Mouse (Mus musculus) neural tube, embryonic 11.5 days (tissue): Measurements from ENCODE around the gene Ndc1. TPM values are rescaled to one million over a fixed set of nuclear protein-coding genes. Genes with fewer than 3 reads are reported as not detected.
"Not testable (repeated sequence)": the region's sequence is repeated elsewhere in the genome, so short reads cannot be mapped to it uniquely, and the experiment has no call there.

Experiments used
- ATAC-seq: fragments of 200-750 bp; cut with Nextera tagmentation; 2 replicates; pipeline ENCODE4 v1.8.0; 2017; ENCODE audit warnings: moderate number of reproducible peaks, mild to moderate bottlenecking, moderate TSS enrichment, moderate library complexity; ENCODE audit not compliant: insufficient read depth, low FRiP score, low TSS enrichment
- DNase-seq: peaks from one replicate; pipeline ENCODE4 v3.0.0-alpha.2; 2015; ENCODE audit warnings: low spot score
- H3K27ac ChIP-seq: fragments of 300-500 bp; sonication (generic); 2 replicates; pipeline ENCODE4 v1.5.1; 2014; ENCODE audit warnings: low read depth, mild to moderate bottlenecking, low read length
- H3K27me3 ChIP-seq: fragments of 300-500 bp; sonication (generic); 2 replicates; pipeline ENCODE4 v1.6.1; 2014; ENCODE audit warnings: mild to moderate bottlenecking, low read length, mixed read lengths; ENCODE audit not compliant: control insufficient read depth, insufficient read depth
- H3K36me3 ChIP-seq: fragments of 300-500 bp; sonication (generic); 2 replicates; pipeline ENCODE4 v1.6.1; 2014; ENCODE audit warnings: mild to moderate bottlenecking, low read length, moderate library complexity, mixed read lengths; ENCODE audit not compliant: control insufficient read depth, insufficient read depth
- H3K4me1 ChIP-seq: fragments of 300-500 bp; sonication (generic); 2 replicates; pipeline ENCODE4 v1.6.1; 2014; ENCODE audit warnings: low read length, mixed read lengths; ENCODE audit not compliant: control insufficient read depth, insufficient read depth
- H3K4me2 ChIP-seq: fragments of 300-500 bp; sonication (generic); 2 replicates; pipeline ENCODE4 v1.6.1; 2014; ENCODE audit warnings: low read depth, mild to moderate bottlenecking, moderate library complexity
- H3K4me3 ChIP-seq: fragments of 300-500 bp; sonication (generic); 2 replicates; pipeline ENCODE4 v1.5.1; 2014; ENCODE audit warnings: low read depth, low read length
- H3K9ac ChIP-seq: fragments of 300-500 bp; sonication (generic); 2 replicates; pipeline ENCODE4 v1.6.1; 2014; ENCODE audit warnings: mild to moderate bottlenecking, low read length
- H3K9me3 ChIP-seq: fragments of 300-500 bp; sonication (generic); 2 replicates; pipeline ENCODE4 v1.6.1; 2016; ENCODE audit warnings: low read length; ENCODE audit not compliant: control insufficient read depth
- WGBS: fragments of 180-500 bp; shearing (Covaris S2); extraction: QIAGEN DNeasy Blood & Tissue Kit; methylation state at CpG from one replicate; pipeline ENCODE4 v1.1.7; 2014; 5-methylcytosine and 5-hydroxymethylcytosine counted together
- polyA plus RNA-seq: library from polyadenylated mRNA; unstranded; fragments of >200 nt; fragmentation: Nextera tagmentation; extraction: Ambion mirVana; gene quantifications from 2 replicates; pipeline ENCODE4 v1.2.1, GENCODE M21; 2014

Gene Ndc1
- polyA plus RNA-seq, 1 experiment from 2014 or later, result 48.8 TPM

DNA sequence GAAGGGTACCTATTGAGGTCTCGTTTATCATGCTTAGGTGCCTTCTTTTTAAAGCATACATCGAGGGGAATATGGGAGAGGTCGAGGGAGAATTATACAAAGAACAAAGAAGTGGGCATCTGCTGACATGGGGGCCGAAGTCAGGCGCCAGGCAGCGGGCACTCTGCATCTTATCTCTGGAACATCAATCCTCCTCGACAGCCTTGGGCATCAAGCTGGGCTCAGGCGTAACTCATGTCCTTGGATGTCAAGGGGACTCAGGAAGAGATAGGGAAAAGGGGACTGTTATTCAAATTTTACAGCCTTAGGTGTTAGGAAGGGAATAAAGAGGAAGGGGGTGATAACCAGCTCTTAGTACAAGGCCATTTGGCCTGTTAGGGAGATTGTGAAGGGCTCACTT, 10.4 kb upstream of the Ndc1 start:
- H3K9me3 ChIP-seq, H3K4me2 ChIP-seq, ATAC-seq, DNase-seq, H3K27me3 ChIP-seq, H3K4me3 ChIP-seq, H3K9ac ChIP-seq, H3K27ac ChIP-seq, H3K36me3 ChIP-seq: not testable (repeated sequence)
- peaks cover 11% of the 10 kb centered on the region for H3K4me1 ChIP-seq
- WGBS, result 42% methylated on average over 8 of the region's 8 CpGs

DNA sequence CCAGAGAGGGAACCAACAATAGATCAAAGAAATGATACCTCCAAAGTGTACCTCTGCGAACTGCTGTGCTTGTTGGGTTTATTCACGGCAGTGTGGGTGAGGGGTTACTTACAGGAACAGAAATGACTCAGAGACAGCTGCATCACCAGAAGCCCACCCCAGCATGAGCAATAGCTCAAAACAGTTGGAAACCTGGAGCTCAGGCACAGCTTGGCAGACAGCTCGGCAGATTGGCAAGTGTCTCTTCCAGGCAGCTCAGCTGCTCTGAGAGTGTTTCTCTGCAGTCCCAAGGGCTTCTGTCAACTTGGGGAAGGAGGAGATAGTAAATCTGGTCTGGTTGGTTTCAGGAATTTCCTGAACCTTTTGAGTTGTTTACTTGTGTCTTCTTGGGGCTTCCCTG, 9.1 kb upstream of the Ndc1 start:
- no peaks in the 10 kb centered on the region; the same call in 1 of the 2 replicates for H3K36me3 ChIP-seq
- H3K9me3 ChIP-seq, result no peaks in the 10 kb centered on the region
- DNase-seq (no peak), ATAC-seq (no peak)
- H3K4me2 ChIP-seq, result no peak overlapping the region
- WGBS, result 86% methylated on average over 3 of the region's 3 CpGs
- H3K9ac ChIP-seq, result no peak overlapping the region
- no peak overlapping the region for H3K4me3 ChIP-seq
- no peaks in the 10 kb centered on the region for H3K27me3 ChIP-seq
- peaks cover 11% of the 10 kb centered on the region for H3K4me1 ChIP-seq
- H3K27ac ChIP-seq, result no peak overlapping the region

GRCm38 (mm10) chr4:107360457-107361145, 7.0 kb upstream of the Ndc1 start:
- H3K9ac ChIP-seq, result no peak overlapping the region
- DNase-seq, result no peak
- no peak overlapping the region for H3K27ac ChIP-seq
- H3K36me3 ChIP-seq, result no peaks in the 10 kb centered on the region
- no peak overlapping the region for H3K4me3 ChIP-seq
- H3K4me1 ChIP-seq, result no peaks in the 10 kb centered on the region
- H3K9me3 ChIP-seq, result no peaks in the 10 kb centered on the region
- no peak overlapping the region for H3K4me2 ChIP-seq
- H3K27me3 ChIP-seq, result no peaks in the 10 kb centered on the region
- ATAC-seq, result no peak
- 89% methylated on average over 7 of the region's 7 CpGs for WGBS

- DNase-seq (no peak), ATAC-seq (no peak)
- Histone ChIP-seq H3K9ac (no peak overlapping the region), H3K27ac (no peak overlapping the region), H3K9me3 (no peaks in the 10 kb centered on the region), H3K4me3 (no peak overlapping the region), H3K36me3 (no peaks in the 10 kb centered on the region), H3K4me2 (no peak overlapping the region), H3K4me1 (no peaks in the 10 kb centered on the region), H3K27me3 (no peaks in the 10 kb centered on the region)
- 50% methylated on average over 4 of the region's 4 CpGs for WGBS
Observed at GRCm38 (mm10) chr4:107362755-107363154, 4.8 kb upstream of the Ndc1 start.

GRCm38 (mm10) chr4:107363573-107363972, 4.0 kb upstream of the Ndc1 start:
- H3K9ac ChIP-seq, result no peak overlapping the region
- H3K27me3 ChIP-seq, result no peaks in the 10 kb centered on the region
- no peaks in the 10 kb centered on the region; the same call in 1 of the 2 replicates for H3K4me1 ChIP-seq
- no peak for DNase-seq
- no peak for ATAC-seq
- no peaks in the 10 kb centered on the region for H3K9me3 ChIP-seq
- H3K27ac ChIP-seq, result no peak overlapping the region
- no peak overlapping the region for H3K4me2 ChIP-seq
- 83% methylated on average over 6 of the region's 6 CpGs for WGBS
- H3K4me3 ChIP-seq, result no peak overlapping the region
- no peaks in the 10 kb centered on the region for H3K36me3 ChIP-seq

DNA sequence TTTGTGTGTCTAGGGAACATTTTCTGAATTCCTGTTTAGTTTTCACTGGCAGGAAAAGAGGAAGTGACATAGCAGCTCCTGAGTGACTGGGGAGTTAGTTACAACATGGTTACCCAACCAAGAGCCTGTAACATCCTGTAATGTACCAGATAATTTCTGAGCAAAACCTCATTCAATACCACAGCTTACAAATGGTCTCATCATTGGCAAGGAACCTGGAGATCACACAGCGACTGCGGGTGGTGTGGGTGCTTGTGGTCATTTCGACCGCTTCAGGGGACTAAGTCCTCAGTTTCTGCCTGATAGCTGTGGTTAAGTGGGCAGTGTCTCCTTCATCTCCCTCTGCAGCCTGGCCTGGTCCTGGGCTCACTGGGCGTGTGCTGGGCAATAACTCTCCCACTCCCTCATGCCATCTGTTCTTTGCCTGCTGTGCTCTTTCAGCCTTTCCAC, 3.4 kb upstream of the Ndc1 start:
- H3K9me3 ChIP-seq, result no peaks in the 10 kb centered on the region
- 75% methylated on average over 5 of the region's 5 CpGs for WGBS
- no peak overlapping the region for H3K4me2 ChIP-seq
- no peak overlapping the region for H3K9ac ChIP-seq
- no peak for ATAC-seq
- no peak overlapping the region for H3K27ac ChIP-seq
- no peaks in the 10 kb centered on the region for H3K27me3 ChIP-seq
- no peak for DNase-seq
- no peak overlapping the region for H3K4me3 ChIP-seq
- H3K36me3 ChIP-seq, result no peaks in the 10 kb centered on the region
- H3K4me1 ChIP-seq, result no peaks in the 10 kb centered on the region; the same call in 1 of the 2 replicates

DNA sequence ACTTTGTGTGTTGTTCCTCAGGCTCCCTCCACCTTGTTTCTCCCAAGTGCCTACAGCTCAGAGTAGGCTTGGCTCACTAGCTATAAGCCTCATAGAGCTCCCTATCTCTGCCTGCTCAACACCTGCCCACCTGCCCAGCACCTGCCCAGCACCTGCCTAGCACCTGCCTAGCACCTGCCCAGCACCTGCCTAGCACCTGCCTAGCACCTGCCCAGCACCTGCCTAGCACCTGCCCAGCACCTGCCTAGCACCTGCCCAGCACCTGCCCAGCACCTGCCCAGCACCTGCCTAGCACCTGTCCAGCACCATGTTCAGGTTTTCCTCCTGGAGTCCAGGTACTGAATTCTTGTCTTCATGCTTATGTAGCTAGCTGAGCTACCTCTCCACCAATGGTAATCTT, 1.2 kb upstream of the Ndc1 start:
- not testable (repeated sequence) for H3K27ac ChIP-seq, H3K4me3 ChIP-seq, H3K4me2 ChIP-seq, H3K27me3 ChIP-seq, DNase-seq, H3K4me1 ChIP-seq, H3K9ac ChIP-seq, ATAC-seq, H3K9me3 ChIP-seq, H3K36me3 ChIP-seq

DNA sequence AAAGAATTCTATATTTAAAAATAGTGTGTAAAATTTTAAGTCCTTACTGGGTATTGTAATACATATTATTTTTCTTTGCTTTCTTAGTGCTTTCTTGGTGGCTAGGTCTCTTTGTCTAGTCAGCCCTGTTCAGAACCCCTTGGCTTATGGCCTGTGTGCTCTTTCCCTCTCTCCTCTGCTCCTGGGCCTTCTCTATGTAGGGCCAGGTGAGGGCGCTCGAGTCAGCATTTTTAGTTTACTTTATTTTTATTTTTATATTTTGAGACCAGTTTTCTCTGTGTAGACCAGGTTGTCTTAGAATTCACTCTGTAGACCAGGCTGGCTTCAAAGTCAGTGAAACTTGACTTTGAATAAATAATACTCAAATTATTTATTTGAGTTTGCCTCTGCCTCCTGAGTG, 4.7 kb downstream of the Ndc1 start:
- 84% methylated on average over 2 of the region's 2 CpGs for WGBS
- Histone ChIP-seq H3K9ac (no peak overlapping the region), H3K4me1 (no peaks in the 10 kb centered on the region; the same call in 1 of the 2 replicates), H3K4me2 (no peak overlapping the region), H3K27me3 (no peaks in the 10 kb centered on the region), H3K27ac (no peak overlapping the region), H3K36me3 (peaks cover 8% of the 10 kb centered on the region; the same call in 1 of the 2 replicates), H3K4me3 (no peak overlapping the region), H3K9me3 (no peaks in the 10 kb centered on the region)
- no peak for ATAC-seq
- DNase-seq, result no peak

DNA sequence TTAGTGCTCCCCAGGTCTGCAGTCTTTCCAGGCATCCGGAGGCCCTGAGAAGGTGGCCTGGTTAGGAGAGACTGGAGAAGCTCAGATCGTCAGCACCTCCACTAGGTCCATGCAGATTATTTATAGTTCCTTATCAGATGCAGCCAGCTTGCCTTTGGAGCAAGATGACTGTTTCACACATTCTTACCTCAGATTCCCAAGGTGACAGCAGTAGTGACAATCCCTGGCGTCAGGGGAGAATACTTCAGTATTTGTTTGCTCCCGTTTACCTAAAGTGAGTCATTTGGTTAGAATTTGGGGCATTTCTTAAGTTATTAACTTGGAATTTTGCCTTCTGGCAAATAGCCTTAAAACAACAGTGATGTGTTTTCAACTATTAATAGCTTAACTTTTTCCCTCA, 7.1 kb downstream of the Ndc1 start:
- Histone ChIP-seq H3K27me3 (no peaks in the 10 kb centered on the region), H3K36me3 (peaks cover 8% of the 10 kb centered on the region; the same call in 1 of the 2 replicates), H3K9me3 (no peaks in the 10 kb centered on the region), H3K4me2 (no peak overlapping the region), H3K9ac (no peak overlapping the region), H3K4me1 (no peaks in the 10 kb centered on the region), H3K27ac (no peak overlapping the region), H3K4me3 (no peak overlapping the region)
- ATAC-seq (no peak), DNase-seq (no peak)
- 87% methylated on average over 4 of the region's 4 CpGs for WGBS
